Mouse (Mus musculus) right cerebral cortex, postnatal 36 days (tissue): Measurements from ENCODE around the gene Bahcc1.
A peak's percentile ranks its signal among the peaks of the same experiment; 100 is the strongest.

Experiments used
- DNase-seq, 2 experiments: peaks; one replicate each; pipeline ENCODE4 v3.0.0; 2022; ENCODE audit warnings: low spot score in 2 of 2, mixed read lengths in 1 of 2

Gene Bahcc1

DNA sequence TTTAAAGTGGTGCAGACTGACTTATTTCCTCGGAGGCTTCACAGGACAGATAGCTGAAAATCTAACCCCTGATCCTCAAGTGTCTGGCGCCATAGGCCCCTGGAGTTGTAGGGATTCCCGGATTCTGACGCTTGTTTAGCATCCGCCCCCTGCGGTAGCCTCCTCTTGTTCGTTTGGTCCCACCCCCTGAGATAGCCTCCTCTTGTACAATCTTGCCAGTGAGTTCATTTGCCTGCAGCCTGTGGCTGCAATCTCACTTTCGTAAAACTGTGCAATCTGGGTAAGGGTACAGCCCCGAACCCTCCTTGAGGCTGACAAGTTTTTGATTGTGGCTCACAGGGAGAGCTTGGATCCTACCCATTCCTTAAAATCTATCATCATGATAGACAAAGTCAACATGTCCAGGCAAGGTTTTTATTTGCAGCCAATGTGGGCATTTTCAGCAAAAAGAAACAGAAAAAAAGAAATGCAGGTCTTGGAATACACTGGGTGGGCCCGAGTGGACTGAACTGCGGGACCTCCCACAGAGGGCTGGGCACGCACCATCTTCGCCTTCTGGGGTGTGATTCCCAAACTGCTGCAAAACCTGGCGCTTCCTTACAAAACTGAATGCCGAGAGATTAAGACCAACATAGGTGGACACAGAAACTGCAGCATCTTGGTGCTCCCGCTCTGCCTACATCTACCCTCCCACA lies 82.1 kb downstream of the Bahcc1 start:
- DNase-seq = no peak

DNA sequence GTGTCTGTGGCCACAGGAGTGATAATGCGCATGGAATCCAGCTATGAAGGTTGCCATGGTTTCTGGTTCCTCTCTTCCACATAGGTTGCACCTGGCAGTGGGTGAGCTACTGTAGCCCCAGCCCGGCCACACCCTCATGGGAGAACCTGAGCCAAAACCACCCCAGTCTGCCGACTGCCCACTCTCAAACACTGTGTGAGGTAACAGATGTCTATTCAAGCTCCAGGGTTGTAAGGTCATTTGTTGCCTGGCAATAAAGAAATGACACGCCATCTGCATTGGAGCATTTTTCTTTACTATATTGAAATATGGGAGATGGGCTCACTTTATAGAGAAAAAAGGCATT lies 82.6 kb downstream of the Bahcc1 start:
- peak; percentile 54 to 55 for DNase-seq

DNA sequence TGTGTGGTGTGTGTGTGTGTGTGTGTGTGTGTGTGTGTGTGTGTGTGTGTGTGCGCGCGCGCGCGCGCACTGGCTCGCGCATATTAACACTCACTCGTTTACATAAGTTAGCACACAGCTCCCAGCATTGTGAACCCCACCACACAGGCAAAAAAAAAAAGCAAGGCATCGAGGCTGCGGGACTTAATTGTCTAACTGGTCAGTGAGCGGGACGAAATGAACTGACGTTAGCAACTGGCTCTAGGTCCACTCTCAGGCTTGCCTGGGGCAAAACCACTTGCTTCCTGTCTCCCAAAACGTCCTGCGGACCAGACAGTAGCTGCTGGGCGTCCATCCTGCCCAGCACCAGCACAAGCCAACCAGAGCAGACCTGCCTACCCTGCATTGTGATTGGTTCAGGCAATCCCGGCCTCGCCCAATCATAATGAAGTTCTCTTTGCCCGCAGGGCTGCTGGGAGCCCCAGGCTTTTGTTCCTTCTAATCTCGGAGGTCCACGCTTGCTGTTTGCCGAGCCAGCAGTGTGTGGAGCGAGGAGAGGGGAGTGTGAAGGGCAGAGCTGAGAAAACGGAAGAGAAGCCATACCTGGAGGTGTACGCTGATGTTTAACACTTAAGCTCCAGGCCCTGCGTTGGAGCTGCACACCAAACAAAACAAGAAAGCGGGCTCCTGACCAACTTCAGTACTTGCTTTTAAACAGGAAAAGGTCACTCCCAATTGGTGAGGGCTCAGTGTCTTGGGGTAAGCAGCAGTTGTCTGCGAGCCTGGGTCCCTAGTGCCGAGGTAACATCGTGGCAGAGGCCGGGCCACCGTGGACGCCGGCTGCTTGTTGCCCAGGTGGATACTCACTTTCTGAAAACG lies 83.3 kb downstream of the Bahcc1 start:
- peak; percentile 93 to 95 for DNase-seq

DNA sequence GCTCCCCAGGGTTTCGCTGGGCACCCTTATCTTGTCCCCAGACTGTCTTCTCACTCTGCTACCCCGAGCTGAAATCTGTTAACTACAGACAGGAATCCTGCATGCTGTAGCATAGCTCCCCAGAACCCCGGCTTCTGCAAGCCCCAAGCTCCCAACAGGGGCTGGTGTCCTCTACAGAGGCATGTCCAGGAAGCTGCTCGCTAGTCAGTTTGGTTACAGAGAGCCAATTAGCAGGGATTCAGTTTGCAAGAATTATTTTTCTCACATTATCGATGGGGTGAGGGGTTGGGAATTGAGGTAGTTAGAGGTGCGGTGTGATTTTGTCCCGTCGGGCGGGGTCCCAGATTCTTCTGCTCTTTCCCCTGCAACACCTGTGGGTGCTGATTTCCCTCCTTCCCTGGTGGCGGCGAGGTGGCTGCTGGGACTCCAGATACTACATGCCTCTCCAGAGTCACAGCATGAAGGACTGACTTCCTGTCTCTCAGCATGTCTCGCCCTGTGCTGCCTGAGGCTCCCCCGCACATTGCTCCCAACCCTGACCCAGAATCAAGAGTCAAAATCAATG lies 84.0 kb downstream of the Bahcc1 start:
- DNase-seq = no peak

DNA sequence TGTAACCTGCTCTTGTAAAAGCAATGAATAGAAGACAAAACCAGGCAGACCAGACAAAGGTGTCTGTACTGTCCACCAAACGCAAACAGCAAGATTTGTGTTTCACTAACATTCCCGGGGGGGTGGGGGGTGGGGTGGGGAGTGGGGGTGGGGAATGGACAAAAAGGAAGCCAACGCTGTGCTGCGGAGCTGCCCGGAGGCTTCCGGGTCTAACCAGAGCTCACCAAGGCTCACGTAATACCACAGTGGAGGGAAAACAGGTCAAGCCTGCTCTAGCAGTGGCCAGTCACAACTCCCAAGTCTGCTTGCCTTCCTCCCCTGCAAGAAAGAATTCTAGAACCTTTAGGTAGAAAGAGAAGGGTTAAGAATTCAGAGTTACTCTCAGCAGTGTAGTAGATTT lies 84.7 kb downstream of the Bahcc1 start:
- no peak for DNase-seq

DNA sequence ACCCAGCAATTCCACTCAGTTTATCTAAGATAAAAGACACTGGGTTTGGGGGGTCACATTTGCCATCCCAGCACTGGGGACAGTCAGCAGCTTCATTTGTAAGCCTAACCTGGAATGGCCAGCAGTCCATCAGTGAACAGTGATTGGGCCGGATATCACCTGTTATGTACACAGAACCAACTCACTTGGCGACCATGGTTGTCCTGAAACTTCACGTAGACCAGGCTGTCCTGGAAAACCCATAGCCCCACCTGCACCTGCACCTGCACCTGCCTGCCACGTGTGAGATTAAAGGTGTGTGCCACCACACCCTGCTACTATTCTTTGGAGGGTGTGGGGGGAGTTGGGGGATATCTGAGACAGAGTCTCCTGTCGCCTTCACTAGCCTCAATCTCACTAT lies 86.6 kb downstream of the Bahcc1 start:
- DNase-seq = no peak

DNA sequence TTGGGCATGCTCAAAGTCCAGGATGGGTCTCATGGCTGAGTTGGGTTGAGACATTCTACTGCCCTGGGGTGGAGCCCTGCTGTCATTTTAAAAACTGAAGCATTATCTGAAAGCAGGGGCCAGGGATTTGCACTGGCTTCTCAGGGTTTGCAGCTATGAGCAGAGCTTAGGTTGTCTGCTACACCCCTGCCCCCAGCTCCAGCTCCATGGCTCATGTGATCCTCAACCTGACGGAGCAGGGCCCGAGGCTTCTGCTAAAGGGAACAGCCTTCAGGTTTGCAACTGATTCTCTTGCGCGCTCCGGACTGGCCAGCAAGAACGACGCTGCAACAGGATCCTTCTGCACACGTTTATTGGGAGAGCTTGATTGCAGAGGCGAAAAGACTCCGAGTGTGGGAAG lies 87.4 kb downstream of the Bahcc1 start:
- DNase-seq = no peak

DNA sequence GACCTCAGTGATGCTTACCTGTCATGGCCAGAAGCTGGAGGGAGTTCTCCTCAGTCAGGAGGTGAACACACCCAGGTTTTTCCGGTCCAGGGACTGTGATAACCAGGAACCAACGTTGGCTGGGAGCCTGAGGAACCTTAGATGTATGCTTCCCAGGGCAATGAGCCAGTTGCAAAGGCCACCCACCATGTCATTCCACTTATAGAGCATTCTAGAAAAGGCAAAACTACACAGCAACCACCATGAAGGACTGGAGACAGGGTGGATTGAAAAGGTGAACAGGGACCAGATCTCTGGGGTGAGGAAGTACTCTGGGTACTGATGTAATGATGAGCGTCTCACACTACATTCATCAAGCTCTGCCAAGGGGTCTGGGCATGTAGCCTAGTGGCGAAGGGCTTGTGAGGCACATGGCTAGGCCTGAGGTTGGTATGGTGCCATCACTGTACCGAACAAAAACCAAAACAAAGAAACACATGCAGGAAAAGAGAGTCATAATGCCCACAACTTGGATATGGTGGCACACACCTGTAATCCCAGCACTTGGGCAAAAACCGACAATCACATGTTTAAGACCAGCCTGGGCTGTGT lies 102.8 kb downstream of the Bahcc1 start:
- DNase-seq = no peak

DNA sequence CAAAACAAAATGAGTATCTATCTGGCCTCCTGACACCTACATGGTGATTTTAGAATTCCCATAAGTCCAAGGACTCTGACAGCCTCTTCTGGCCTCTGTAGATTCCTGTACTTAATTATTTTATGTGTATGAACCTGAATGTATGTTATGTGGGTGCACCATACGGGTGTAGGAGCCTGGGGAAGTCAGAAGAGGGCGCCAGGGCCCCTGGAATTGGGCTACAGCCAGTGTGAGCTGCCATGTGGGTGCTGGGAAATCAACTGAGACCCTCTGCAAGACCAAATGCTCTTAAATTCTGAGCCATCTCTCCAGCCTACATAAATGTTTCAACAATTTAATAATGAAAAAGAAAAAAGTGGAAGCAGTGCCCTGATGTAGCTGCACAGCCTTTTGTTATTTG lies 104.7 kb downstream of the Bahcc1 start:
- no peak for DNase-seq

DNA sequence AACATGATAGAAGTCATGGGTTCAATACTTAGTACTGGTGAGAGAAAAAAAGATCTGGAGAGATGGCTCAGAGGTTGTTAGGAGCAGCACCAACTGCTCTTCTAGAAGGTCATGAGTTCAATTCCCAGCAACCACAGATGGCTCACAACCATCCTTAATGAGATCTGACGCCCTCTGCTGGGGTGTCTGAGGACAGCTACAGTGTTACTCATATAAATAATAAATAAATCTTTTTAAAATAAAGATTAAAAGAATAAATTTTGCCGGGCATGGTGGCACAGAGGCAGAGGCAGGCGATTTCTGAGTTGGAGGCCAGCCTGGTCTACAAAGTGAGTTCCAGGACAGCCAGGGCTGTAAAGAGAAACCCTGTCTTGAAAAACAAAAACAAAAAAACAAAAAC lies 106.0 kb downstream of the Bahcc1 start:
- no peak for DNase-seq

DNA sequence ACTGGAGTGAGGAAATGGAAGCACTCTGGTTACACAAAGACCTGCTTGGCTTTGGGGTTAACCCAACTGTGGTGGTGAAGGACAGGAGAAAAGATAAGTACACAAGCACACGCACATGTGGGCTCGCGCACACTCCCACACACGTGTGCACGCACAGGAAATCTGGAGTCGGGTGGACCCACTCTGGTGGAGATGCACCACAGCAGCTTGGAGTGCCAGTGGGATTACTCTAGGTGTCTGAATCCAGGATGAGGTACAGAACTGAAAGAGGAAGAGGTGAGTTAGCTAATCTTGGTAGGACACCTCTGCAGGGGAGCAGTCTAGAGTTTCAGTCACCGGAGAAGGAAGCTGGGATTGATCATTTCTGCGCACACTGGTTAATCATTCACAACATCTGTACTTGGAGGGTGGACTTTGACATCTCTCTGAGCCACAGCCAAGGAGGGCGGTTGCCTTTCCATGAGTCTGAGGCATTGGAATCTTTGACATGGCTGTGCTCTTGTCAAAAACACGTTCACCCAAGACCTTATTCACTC lies 107.3 kb downstream of the Bahcc1 start:
- no peak for DNase-seq

DNA sequence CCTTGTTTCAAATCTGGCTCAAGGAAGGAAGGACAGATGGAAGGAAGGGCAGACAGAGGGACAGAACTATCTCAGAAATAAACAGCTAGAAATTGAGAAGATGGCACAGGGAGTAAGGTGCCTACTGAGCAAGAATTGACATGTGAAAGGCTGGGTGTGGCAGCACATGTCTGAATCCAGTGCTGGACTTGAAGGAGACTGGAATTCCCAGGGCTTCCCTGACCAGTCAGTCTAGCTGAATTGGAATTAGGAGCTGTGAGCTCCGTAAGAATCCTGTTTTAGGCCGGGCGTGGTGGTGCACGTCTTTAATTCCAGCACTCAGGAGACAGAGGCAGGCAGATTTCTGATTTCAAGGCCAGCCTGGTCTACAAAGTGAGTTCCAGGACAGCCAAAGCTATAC lies 108.9 kb downstream of the Bahcc1 start:
- DNase-seq = no peak
